Mouse (Mus musculus) myocyte (in vitro differentiated cells): ENCODE measurements around the gene Hoxb2. TPM values are rescaled to one million over a fixed set of nuclear protein-coding genes. Genes with fewer than 3 reads are reported as not detected.
A peak's percentile ranks its signal among the peaks of the same experiment; 100 is the strongest.

Experiments used
- H3K27me3 ChIP-seq: one replicate; pipeline ENCODE4 v1.6.1; 2011; ENCODE audit not compliant: control insufficient read depth, insufficient read depth, insufficient read length
- H3K36me3 ChIP-seq: one replicate; pipeline ENCODE4 v1.6.1; 2011; ENCODE audit not compliant: control insufficient read depth, insufficient read depth
- H3K4me2 ChIP-seq: one replicate; pipeline ENCODE4 v1.6.1; 2011; ENCODE audit warnings: low read depth, control low read depth
- H3K4me3 ChIP-seq: one replicate; pipeline ENCODE4 v1.5.1; 2011; ENCODE audit warnings: mild to moderate bottlenecking, control low read depth, moderate library complexity
- H3K79me2 ChIP-seq: one replicate; pipeline ENCODE4 v1.6.1; 2011; ENCODE audit not compliant: control insufficient read depth, insufficient read depth
- H3ac ChIP-seq: one replicate; pipeline ENCODE4 v1.6.1; 2011; ENCODE audit not compliant: control insufficient read depth, insufficient read length
- CEBPB ChIP-seq: IDR thresholded peaks from 2 replicates; pipeline ENCODE4 v1.6.1; 2011; ENCODE audit warnings: mild to moderate bottlenecking, moderate library complexity; ENCODE audit not compliant: poor library complexity, insufficient read depth, severe bottlenecking
- E2F4 ChIP-seq: IDR thresholded peaks from one replicate; pipeline ENCODE4 v1.6.1; 2011; ENCODE audit warnings: mild to moderate bottlenecking, control low read depth, moderate library complexity; ENCODE audit not compliant: insufficient read depth
- MAX ChIP-seq: IDR thresholded peaks from one replicate; pipeline ENCODE4 v1.6.1; 2011; ENCODE audit warnings: low read depth, mild to moderate bottlenecking, control low read depth
- MYOD1 ChIP-seq, 3 experiments: IDR thresholded peaks; one replicate each; pipeline ENCODE4 v1.6.1; 2011; ENCODE audit warnings: control low read depth in 2 of 3, low read depth in 2 of 3, mild to moderate bottlenecking in 2 of 3, moderate library complexity in 1 of 3; ENCODE audit not compliant: insufficient read length in 2 of 3, control insufficient read depth in 1 of 3
- MYOG ChIP-seq, 3 experiments: IDR thresholded peaks; one replicate each; pipeline ENCODE4 v1.6.1; 2011; ENCODE audit warnings: control low read depth in 2 of 3, low read depth in 2 of 3, mild to moderate bottlenecking in 2 of 3; ENCODE audit not compliant: insufficient read length in 2 of 3, control insufficient read depth in 1 of 3, insufficient read depth in 1 of 3
- POLR2A ChIP-seq: IDR thresholded peaks from one replicate; pipeline ENCODE4 v1.6.1; 2011; ENCODE audit warnings: low read depth, mild to moderate bottlenecking, control low read depth, moderate library complexity; ENCODE audit not compliant: insufficient read length
- POLR2AphosphoS2 ChIP-seq: IDR thresholded peaks from one replicate; pipeline ENCODE4 v1.6.1; 2011; ENCODE audit warnings: low read depth, control low read depth; ENCODE audit not compliant: insufficient read length
- REST ChIP-seq: IDR thresholded peaks from one replicate; pipeline ENCODE4 v1.6.1; 2011; ENCODE audit warnings: mild to moderate bottlenecking, control low read depth, moderate library complexity; ENCODE audit not compliant: insufficient read depth, insufficient read length
- SRF ChIP-seq: IDR thresholded peaks from one replicate; pipeline ENCODE4 v1.6.1; 2011; ENCODE audit warnings: low read depth; ENCODE audit not compliant: control insufficient read depth, insufficient read length
- TCF12 ChIP-seq: IDR thresholded peaks from one replicate; pipeline ENCODE4 v1.6.1; 2011; ENCODE audit warnings: mild to moderate bottlenecking, control low read depth; ENCODE audit not compliant: poor library complexity, insufficient read depth, severe bottlenecking
- TCF3 ChIP-seq: IDR thresholded peaks from one replicate; pipeline ENCODE4 v1.6.1; 2011; ENCODE audit warnings: low read depth, control low read depth; ENCODE audit not compliant: insufficient read length
- USF1 ChIP-seq: IDR thresholded peaks from one replicate; pipeline ENCODE4 v1.6.1; 2011; ENCODE audit warnings: low read depth, mild to moderate bottlenecking, control low read depth, moderate library complexity
- polyA plus RNA-seq: library from polyadenylated mRNA; unstranded; fragments of >200 nt; fragmentation: generic; extraction: Trizol; gene quantifications from one replicate; pipeline ENCODE4 v1.2.1, GENCODE M21; 2012; ENCODE audit warnings: missing spikeins

Gene Hoxb2
- polyA plus RNA-seq, 1 experiment = not detected

GRCm38 (mm10) chr11:96340698-96341365 is 9.5 kb upstream of the Hoxb2 start:
- no peak overlapping the region for H3ac ChIP-seq
- no peak overlapping the region for H3K4me3 ChIP-seq
- no peaks in the 10 kb centered on the region for H3K36me3 ChIP-seq
- no peak overlapping the region for H3K4me2 ChIP-seq
- no peaks in the 10 kb centered on the region for H3K79me2 ChIP-seq
- TF ChIP-seq TCF3 (no peak), SRF (no peak), MYOG (IDR thresholded peaks at IDR 0.05; ENCODE audit: control insufficient read depth in 1 of 3, insufficient read depth in 1 of 3, insufficient read length in 2 of 3, low read depth in 2 of 3) (no peak), MYOD1 (IDR thresholded peaks at IDR 0.05; ENCODE audit: control insufficient read depth in 1 of 3, insufficient read length in 2 of 3, low read depth in 2 of 3) (no peak), MAX (no peak), POLR2AphosphoS2 (no peak), CEBPB (no peak), REST (no peak), E2F4 (no peak), USF1 (no peak), TCF12 (no peak), POLR2A (no peak)
- H3K27me3 ChIP-seq = peaks cover 78% of the 10 kb centered on the region

DNA sequence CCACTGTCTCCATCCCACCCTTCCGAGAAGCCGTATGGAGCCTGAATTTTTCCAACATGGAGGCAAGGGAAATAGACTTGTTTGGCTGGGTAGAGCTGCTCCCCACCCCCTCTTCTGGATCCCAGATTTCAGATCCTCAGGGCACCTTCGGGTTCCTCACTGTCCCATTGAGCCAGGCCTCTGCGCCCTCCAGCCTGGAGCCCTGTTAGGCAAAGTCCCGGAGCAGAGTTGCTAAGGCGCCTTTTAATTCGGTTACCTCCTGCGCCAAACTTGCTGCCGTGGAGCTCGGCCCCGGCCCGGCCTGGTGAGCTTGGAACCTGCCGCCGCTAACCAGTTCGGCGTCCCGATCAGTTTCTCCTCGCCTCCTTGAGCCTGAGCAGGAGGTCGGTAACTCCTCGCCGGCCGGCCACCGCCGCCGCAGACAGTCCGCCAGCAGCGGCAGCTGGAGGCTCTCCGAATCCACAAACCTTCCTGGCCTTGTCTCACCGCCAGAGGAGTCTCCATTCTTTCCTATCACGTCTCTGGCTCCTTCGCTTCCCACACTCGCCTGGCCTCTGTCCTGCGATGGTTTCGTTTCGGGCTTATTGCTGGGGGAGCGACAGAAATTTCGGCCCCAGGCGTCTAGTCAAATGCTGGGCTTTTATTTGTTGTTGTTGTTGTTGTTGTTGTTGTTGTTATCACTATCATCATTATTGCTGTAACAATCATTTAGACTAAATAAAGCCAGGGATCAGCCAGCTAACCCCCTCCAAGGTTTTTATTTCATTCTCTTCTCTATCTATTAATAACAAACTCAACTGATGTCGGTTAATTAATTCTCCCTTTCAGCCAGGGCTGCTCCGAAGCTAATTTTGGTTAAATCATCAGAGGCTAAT is 8.4 kb upstream of the Hoxb2 start:
- peaks cover 81% of the 10 kb centered on the region for H3K27me3 ChIP-seq

DNA sequence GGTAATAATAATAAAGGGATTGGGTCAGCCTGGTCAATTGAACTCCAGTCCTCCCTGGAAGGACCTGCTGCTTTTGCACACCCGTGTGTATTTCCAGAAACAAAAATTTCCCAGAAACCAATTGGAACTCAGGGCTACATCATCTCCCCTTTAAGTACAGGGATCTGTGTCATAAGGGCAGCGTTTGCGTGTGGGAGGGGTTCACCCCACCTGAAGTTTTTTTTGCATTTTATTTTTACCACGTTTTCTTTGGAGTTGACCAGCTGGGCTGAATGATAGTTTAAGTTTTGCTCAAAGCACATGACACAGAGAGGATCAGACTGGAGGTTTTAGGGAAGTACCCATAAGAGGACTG is 7.8 kb upstream of the Hoxb2 start:
- Histone ChIP-seq H3K4me2 (no peak overlapping the region), H3K27me3 (peaks cover 79% of the 10 kb centered on the region), H3ac (no peak overlapping the region), H3K4me3 (no peak overlapping the region), H3K36me3 (no peaks in the 10 kb centered on the region), H3K79me2 (no peaks in the 10 kb centered on the region)
- no peak for TF ChIP-seq MYOD1 (IDR thresholded peaks at IDR 0.05; ENCODE audit: control insufficient read depth in 1 of 3, insufficient read length in 2 of 3, low read depth in 2 of 3)
- TF ChIP-seq MYOG (IDR thresholded peaks at IDR 0.05; ENCODE audit: control insufficient read depth in 1 of 3, insufficient read depth in 1 of 3, insufficient read length in 2 of 3, low read depth in 2 of 3) = no peak
- no peak for TF ChIP-seq POLR2AphosphoS2
- TF ChIP-seq CEBPB = no peak
- TF ChIP-seq MAX = no peak
- TF ChIP-seq E2F4 = no peak
- TF ChIP-seq USF1 = no peak
- no peak for TF ChIP-seq SRF
- TF ChIP-seq TCF3 = no peak
- TF ChIP-seq TCF12 = no peak
- TF ChIP-seq POLR2A = no peak
- no peak for TF ChIP-seq REST

More for the DNA sequence above, 8.4 kb upstream of the Hoxb2 start:
- Histone ChIP-seq H3K4me2 (peak overlapping the region; percentile 44), H3K4me3 (no peak overlapping the region), H3ac (no peak overlapping the region), H3K79me2 (no peaks in the 10 kb centered on the region), H3K36me3 (no peaks in the 10 kb centered on the region)
- TF ChIP-seq REST (no peak), SRF (no peak), CEBPB (no peak)

DNA sequence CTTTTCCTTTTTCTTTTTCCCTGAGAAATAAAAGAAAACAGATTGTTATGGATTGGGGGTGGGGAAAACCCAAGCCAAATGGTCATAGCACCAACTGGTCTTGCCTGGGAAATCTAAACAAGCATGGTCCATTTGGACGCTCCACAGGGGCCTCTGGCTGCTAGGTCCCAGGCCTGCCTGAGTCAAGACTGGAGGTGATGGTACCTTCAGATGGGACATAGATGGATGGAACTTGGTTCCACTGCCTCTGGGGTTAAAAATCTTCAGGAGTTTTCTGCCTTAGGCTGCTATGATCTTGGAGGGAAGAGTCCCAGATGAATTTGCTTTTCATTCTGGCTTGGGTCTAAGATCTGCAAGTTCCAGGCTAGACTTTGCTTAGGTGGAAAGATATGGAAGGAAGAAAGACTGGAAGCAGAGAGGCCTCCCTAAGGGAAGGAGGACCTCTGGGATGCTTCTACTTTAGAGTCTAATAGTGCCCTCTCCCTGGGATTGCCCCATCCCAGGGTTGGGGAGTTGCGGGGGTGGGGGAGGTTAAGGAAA is 7.0 kb upstream of the Hoxb2 start:
- no peak overlapping the region for H3K4me3 ChIP-seq
- H3ac ChIP-seq = no peak overlapping the region
- peaks cover 78% of the 10 kb centered on the region for H3K27me3 ChIP-seq
- TF ChIP-seq TCF3 = no peak
- no peak for TF ChIP-seq TCF12
- no peak for TF ChIP-seq POLR2A
- TF ChIP-seq MYOG (IDR thresholded peaks at IDR 0.05; ENCODE audit: control insufficient read depth in 1 of 3, insufficient read depth in 1 of 3, insufficient read length in 2 of 3, low read depth in 2 of 3) = no peak
- no peak for TF ChIP-seq REST
- no peak for TF ChIP-seq E2F4
- TF ChIP-seq MAX = no peak
- no peak for TF ChIP-seq CEBPB
- TF ChIP-seq POLR2AphosphoS2 = no peak
- H3K79me2 ChIP-seq = no peaks in the 10 kb centered on the region
- H3K36me3 ChIP-seq = no peaks in the 10 kb centered on the region
- no peak overlapping the region for H3K4me2 ChIP-seq
